Mouse (Mus musculus) left cerebral cortex, adult 11 months (tissue): ENCODE measurements around the gene Gm20388.
"Not testable (repeated sequence)": the region's sequence is repeated elsewhere in the genome, so short reads cannot be mapped to it uniquely, and the experiment has no call there.

Experiments
- DNase-seq: peaks from one replicate; pipeline ENCODE4 v3.0.0; 2022; ENCODE audit warnings: low spot score

The Gm20388 gene

GRCm38 (mm10) chr8:123895680-123896365 lies 3985.2 kb downstream of the Gm20388 start:
- DNase-seq, result no peak

GRCm38 (mm10) chr8:123896366-123896761 lies 3985.7 kb downstream of the Gm20388 start:
- DNase-seq, result no peak

GRCm38 (mm10) chr8:123896774-123897173 lies 3986.1 kb downstream of the Gm20388 start:
- no peak for DNase-seq

- no peak for DNase-seq
Observed at GRCm38 (mm10) chr8:123898576-123898975, 3987.9 kb downstream of the Gm20388 start.

- DNase-seq, result no peak
Observed at GRCm38 (mm10) chr8:123899366-123899765, 3988.7 kb downstream of the Gm20388 start.

DNA sequence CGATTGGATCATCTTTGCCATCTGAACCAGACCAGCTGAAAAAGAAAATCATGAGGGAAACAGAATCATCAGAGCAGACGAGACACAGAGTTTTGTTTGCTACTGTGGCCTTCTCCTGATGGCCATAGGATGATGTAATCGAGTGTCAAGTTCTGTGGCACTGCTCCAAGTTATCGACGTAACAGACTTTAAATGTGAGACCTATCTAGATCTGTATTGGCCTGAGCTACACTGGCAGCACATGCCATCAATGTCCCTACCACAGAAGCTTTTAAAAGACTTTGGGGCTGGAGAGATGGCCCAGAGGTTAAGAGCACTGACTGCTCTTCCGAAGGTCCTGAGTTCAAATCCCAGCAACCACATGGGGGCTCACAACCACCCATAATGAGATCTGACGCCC lies 3992.0 kb downstream of the Gm20388 start:
- no peak for DNase-seq

GRCm38 (mm10) chr8:123907604-123908003 lies 3997.0 kb downstream of the Gm20388 start:
- DNase-seq, result no peak

GRCm38 (mm10) chr8:123912265-123912664 lies 4001.6 kb downstream of the Gm20388 start:
- peak; percentile 33 for DNase-seq

DNA sequence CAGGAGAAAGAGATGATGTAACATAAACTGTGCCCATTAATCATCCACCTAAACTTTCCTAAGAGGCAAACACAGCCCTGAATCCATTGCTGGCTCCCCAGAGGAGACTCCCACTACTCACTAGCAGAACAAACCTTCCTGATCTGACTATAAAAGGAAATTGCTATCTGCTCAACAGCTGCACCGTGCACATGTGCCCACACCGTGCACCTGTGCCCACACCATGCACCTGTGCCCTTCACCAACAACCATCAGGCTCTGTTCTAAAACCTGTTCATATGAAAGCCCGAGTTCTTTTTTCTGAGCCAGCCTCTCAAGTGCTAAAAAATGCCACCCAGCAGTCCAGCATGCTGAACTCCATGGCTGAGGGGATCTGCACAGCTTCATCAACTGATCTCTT lies 4004.0 kb downstream of the Gm20388 start:
- no peak for DNase-seq

GRCm38 (mm10) chr8:123924719-123925118 lies 4014.1 kb downstream of the Gm20388 start:
- DNase-seq, result peak; percentile 80

- no peak for DNase-seq
Observed at GRCm38 (mm10) chr8:123925671-123926070, 4015.0 kb downstream of the Gm20388 start.

GRCm38 (mm10) chr8:123929026-123929425 lies 4018.4 kb downstream of the Gm20388 start:
- no peak for DNase-seq

DNA sequence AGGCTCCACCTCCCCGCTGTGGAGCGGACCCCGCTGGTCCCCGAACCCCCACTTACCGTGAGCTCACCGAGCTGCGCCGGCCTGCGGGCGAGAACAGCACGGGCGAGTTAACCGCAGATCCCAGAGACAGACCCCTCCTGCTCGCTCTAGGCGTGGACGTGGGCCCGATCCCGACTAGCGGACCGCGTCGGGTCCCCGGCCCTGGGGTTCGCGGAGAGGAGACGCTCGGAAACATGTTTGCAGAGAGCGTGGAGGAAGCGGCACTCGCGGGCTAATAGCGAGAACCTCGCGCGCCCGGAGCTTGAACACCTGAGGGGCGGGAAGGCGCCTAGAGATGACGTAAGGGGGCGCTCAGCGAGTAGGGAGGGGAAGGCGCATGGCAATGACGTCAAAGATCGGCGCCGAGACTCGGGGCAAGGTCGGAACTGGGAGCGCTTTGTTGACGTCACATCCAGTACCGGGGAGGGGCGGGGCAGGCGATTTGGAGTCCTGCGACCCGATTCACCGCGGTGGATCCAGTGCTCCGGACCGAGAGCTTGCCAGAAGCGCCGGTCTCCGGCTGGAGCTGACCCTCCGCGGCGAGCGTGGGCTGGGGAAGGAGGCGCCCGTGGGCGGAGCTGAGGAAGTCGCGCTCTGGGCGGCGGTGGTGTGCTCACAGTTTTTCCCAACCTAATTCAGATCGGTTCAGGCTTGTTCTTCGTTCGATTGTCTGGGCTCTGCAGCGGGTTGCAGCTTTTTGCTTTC lies 4038.5 kb downstream of the Gm20388 start, which contains the start of gene Nup133:
TSS of gene Nup133 (minus strand) at position 324 of the 744 bp plus-strand sequence.
- peak; percentile 98 for DNase-seq

- no peak for DNase-seq
Observed at GRCm38 (mm10) chr8:123949686-123949986, 4039.0 kb downstream of the Gm20388 start.

GRCm38 (mm10) chr8:123950077-123950802 lies 4039.6 kb downstream of the Gm20388 start:
- DNase-seq, result peak; percentile 27

DNA sequence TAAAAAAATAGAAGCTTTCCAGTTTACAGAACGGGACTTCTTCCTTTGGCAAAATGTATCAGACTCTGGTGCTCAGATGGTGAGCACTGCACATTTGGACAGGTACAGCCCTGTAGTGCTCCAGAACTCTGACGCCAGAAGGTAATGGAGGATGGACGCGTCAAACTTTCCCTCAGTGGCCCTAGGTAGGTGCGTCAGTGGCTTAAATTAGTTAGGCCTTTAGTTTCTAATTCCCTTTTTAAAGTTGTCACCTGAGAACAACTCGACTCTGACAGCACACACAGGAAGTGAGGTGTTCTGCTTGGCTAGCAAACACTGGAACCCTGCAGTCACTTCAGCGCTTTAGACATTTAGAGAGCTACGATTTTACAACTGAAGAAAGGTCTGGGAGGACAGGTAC lies 4043.0 kb downstream of the Gm20388 start:
- DNase-seq, result no peak

DNA sequence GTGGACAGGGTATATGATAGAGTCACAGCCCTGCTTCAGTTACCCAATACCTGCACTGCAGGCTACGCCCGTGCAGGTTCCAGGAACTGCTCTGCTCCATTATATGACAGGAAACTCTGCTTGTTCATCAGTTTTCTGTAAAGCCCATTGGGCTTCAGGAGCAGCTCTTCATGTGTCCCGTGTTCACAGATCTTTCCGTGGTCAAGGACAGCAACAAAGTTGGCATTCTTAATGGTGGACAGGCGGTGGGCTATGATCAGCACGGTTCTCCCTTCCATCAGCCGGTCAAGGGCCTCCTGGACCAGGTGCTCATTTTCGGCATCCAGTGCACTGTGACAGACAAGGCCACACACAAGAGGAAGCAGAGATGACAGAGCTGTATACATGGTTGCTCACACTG lies 4043.6 kb downstream of the Gm20388 start:
- no peak for DNase-seq

DNA sequence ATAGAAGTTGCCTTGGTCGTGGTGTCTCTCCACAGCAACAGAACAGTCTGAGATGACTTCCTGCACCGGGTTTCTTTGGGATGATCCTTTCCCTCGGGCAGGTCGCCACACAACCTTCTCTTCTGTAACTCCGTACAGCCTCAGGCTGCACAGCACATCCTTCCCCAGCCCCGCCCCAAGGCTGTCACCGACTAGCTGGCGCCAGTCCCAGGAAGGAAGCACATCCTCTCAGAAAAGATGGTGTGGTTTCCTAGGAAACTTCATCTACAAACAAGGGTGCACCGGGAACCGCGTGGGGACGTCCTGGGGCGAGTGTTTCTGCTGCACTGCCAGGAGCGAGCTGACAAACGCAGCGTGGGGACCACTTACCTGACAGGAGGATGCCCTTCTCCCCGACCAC lies 4047.5 kb downstream of the Gm20388 start:
- DNase-seq, result no peak

DNA sequence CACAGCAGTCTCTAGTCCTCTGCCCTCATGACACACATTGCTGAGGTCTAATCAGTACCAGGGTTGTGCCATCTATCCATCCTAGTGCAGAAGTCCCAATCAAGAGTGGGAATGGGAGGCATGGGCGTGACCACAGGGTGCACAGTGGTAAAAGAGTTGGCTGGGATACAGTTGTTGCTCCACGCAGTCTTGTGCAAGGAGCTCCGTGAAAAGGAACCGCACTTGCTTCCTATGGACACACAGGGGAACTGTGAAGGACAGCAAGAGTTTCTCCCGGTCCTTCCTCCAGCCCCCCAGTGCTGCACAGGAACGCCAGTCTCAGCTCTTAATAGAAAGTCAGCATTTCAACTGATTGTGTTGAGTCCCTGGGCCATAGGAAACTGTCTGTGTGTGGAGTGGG lies 4048.8 kb downstream of the Gm20388 start:
- no peak for DNase-seq

GRCm38 (mm10) chr8:123960056-123960455 lies 4049.4 kb downstream of the Gm20388 start:
- DNase-seq, result no peak

DNA sequence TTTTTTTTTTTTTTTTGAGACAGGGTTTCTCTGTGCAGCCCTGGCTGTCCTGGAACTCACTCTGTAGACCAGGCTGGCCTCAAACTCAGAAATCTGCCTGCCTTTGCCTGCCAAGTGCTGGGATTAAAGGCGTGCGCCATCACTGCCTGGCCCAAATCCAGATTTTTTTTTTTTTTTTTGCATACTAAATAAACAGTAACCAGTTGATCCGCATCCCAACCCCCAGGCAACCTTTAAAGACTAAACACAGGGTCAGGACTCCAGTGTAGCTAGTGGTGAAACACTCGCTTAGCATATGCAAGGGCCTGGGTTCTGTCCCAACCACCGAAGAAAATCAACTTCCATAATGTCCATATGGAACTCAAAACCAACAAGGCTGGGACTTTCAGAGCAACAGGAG lies 4049.9 kb downstream of the Gm20388 start:
- not testable (repeated sequence) for DNase-seq

GRCm38 (mm10) chr8:123961371-123961770 lies 4050.7 kb downstream of the Gm20388 start:
- DNase-seq, result no peak

DNA sequence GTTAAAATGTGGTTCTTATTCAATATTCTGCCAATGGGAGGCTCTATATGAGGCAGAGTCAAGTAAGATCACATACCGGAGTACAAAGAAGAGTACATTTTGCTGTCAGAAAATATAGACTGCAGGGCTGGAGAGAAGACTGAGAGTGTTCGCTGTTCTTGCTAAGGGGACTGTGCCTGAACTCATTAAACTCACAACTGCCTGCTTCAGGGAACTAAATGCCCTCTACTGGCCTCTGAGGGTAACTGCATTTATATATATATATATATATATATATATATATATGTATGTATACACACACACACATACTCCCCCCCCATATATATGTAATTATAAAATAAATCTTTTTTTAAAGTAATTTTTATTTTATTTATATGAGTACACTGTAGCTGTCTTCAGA lies 4056.3 kb downstream of the Gm20388 start:
- no peak for DNase-seq
